Mouse (Mus musculus): ENCODE measurements around the gene Galnt2. TPM values are rescaled to one million over a fixed set of nuclear protein-coding genes. Genes with fewer than 3 reads are reported as not detected.

Gene Galnt2
- polyA plus RNA-seq, 1 experiment: 11.5 TPM

GRCm38 (mm10) chr8:124303211-124303902 is 72.2 kb downstream of the Galnt2 start:
- Histone ChIP-seq H3K4me3 (replicated peaks; ENCODE audit: control insufficient read depth, low read depth, low read length) (no peak overlapping the region), H3K4me1 (ENCODE audit: control insufficient read depth, insufficient read depth, low read length) (peaks cover 5% of the 10 kb centered on the region), H3K27ac (ENCODE audit: control insufficient read depth, insufficient read depth, low read depth, low read length, poor library complexity) (no peak overlapping the region)
- WGBS: 85% methylated on average over 15 of the region's 15 CpGs
- no peak for TF ChIP-seq POLR2A (IDR thresholded peaks at IDR 0.05; ENCODE audit: borderline replicate concordance, control insufficient read depth, low read depth, low read length)
- no peak for TF ChIP-seq CTCF (IDR thresholded peaks at IDR 0.05; ENCODE audit: control insufficient read depth, insufficient read depth, low read length)

GRCm38 (mm10) chr8:124304141-124304540 is 73.0 kb downstream of the Galnt2 start:
- no peak for TF ChIP-seq POLR2A (IDR thresholded peaks at IDR 0.05; ENCODE audit: borderline replicate concordance, control insufficient read depth, low read depth, low read length)
- TF ChIP-seq CTCF (IDR thresholded peaks at IDR 0.05; ENCODE audit: control insufficient read depth, insufficient read depth, low read length): no peak
- WGBS: 63% methylated on average over 4 of the region's 4 CpGs
- Histone ChIP-seq H3K4me1 (ENCODE audit: control insufficient read depth, insufficient read depth, low read length) (peaks cover 5% of the 10 kb centered on the region), H3K27ac (ENCODE audit: control insufficient read depth, insufficient read depth, low read depth, low read length, poor library complexity) (no peak overlapping the region), H3K4me3 (replicated peaks; ENCODE audit: control insufficient read depth, low read depth, low read length) (no peak overlapping the region)

DNA sequence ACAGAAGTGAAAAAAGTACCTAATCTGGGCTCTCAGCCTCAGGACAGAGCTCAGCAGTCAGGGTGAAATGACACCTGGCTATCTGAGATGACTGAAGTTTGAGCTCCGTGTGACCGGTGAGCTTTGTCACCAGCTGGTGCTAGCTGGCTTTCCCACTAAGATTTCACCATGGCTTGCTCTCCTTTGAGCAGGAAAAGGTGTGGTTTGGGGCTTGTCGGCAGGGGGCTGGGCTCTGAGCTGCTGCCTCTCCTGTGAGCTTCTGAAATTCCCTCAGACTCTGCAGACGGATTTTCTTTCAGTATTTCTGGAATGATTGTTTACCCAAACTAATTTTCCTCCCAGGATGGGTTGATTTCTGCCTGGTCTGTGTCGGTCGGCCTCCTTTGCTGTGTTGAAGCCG is 75.4 kb downstream of the Galnt2 start:
- no peak for TF ChIP-seq POLR2A (IDR thresholded peaks at IDR 0.05; ENCODE audit: borderline replicate concordance, control insufficient read depth, low read depth, low read length)
- no peak for TF ChIP-seq CTCF (IDR thresholded peaks at IDR 0.05; ENCODE audit: control insufficient read depth, insufficient read depth, low read length)
- Histone ChIP-seq H3K4me3 (replicated peaks; ENCODE audit: control insufficient read depth, low read depth, low read length) (no peak overlapping the region), H3K27ac (ENCODE audit: control insufficient read depth, insufficient read depth, low read depth, low read length, poor library complexity) (no peak overlapping the region), H3K4me1 (ENCODE audit: control insufficient read depth, insufficient read depth, low read length) (peaks cover 5% of the 10 kb centered on the region)
- 25% methylated on average over 7 of the region's 7 CpGs for WGBS

DNA sequence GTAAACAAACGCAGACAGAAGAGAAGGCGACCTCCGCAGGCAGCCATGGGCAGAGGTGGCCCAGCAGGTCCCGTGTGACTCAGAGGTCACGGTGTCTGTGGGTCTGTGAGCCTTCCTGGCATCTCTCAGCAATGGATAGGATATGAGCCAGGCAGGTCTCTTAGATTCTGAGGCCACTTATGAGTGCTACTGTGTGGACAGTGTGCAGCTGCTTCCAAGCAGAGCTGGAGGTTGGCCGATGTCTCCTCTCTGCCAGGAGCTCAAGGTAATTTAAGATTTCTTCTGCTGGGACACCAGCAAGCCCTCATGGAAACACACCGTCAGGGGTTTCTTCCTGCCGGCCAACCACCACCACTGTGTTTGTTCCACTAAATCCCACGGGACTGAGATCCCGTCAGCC is 76.5 kb downstream of the Galnt2 start:
- Histone ChIP-seq H3K27ac (ENCODE audit: control insufficient read depth, insufficient read depth, low read depth, low read length, poor library complexity) (no peak overlapping the region), H3K4me1 (ENCODE audit: control insufficient read depth, insufficient read depth, low read length) (peaks cover 4% of the 10 kb centered on the region), H3K4me3 (replicated peaks; ENCODE audit: control insufficient read depth, low read depth, low read length) (no peak overlapping the region)
- WGBS: 94% methylated on average over 10 of the region's 10 CpGs
- no peak for TF ChIP-seq POLR2A (IDR thresholded peaks at IDR 0.05; ENCODE audit: borderline replicate concordance, control insufficient read depth, low read depth, low read length)
- TF ChIP-seq CTCF (IDR thresholded peaks at IDR 0.05; ENCODE audit: control insufficient read depth, insufficient read depth, low read length): no peak

DNA sequence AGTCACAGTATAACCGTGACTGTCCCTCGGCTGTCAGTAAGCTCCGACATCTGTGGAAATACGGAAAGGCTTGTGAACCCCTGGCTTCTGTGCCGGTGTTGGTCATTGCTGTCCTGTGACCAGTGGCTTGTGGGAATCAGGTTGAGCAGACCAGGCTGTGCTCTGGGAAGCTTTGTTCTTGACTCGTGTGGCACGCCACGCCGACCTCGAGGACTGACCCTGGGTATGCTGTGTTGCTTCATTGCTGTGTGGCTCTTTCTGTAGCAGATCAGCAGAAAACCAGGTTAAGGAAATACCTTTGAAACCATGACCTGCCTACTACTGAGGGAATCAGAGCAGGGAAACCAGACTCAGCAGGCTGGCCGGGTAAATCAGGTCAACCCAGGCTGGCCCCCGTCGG is 79.3 kb downstream of the Galnt2 start:
- TF ChIP-seq POLR2A (IDR thresholded peaks at IDR 0.05; ENCODE audit: borderline replicate concordance, control insufficient read depth, low read depth, low read length) (no peak), CTCF (IDR thresholded peaks at IDR 0.05; ENCODE audit: control insufficient read depth, insufficient read depth, low read length) (no peak)
- no peak overlapping the region for H3K27ac ChIP-seq (ENCODE audit: control insufficient read depth, insufficient read depth, low read depth, low read length, poor library complexity)
- H3K4me1 ChIP-seq (ENCODE audit: control insufficient read depth, insufficient read depth, low read length): peaks cover 1% of the 10 kb centered on the region
- H3K4me3 ChIP-seq (replicated peaks; ENCODE audit: control insufficient read depth, low read depth, low read length): no peak overlapping the region
- WGBS: 86% methylated on average over 13 of the region's 13 CpGs

GRCm38 (mm10) chr8:124311111-124311510 is 79.9 kb downstream of the Galnt2 start:
- Histone ChIP-seq H3K4me3 (replicated peaks; ENCODE audit: control insufficient read depth, low read depth, low read length) (no peak overlapping the region), H3K27ac (ENCODE audit: control insufficient read depth, insufficient read depth, low read depth, low read length, poor library complexity) (no peak overlapping the region), H3K4me1 (ENCODE audit: control insufficient read depth, insufficient read depth, low read length) (no peaks in the 10 kb centered on the region)
- TF ChIP-seq CTCF (IDR thresholded peaks at IDR 0.05; ENCODE audit: control insufficient read depth, insufficient read depth, low read length): no peak
- TF ChIP-seq POLR2A (IDR thresholded peaks at IDR 0.05; ENCODE audit: borderline replicate concordance, control insufficient read depth, low read depth, low read length): no peak
- 92% methylated on average over 6 of the region's 6 CpGs for WGBS

GRCm38 (mm10) chr8:124311723-124312122 is 80.5 kb downstream of the Galnt2 start:
- no peak overlapping the region for H3K27ac ChIP-seq (ENCODE audit: control insufficient read depth, insufficient read depth, low read depth, low read length, poor library complexity)
- H3K4me3 ChIP-seq (replicated peaks; ENCODE audit: control insufficient read depth, low read depth, low read length): no peak overlapping the region
- H3K4me1 ChIP-seq (ENCODE audit: control insufficient read depth, insufficient read depth, low read length): no peaks in the 10 kb centered on the region
- 93% methylated on average over 17 of the region's 17 CpGs for WGBS
- no peak for TF ChIP-seq POLR2A (IDR thresholded peaks at IDR 0.05; ENCODE audit: borderline replicate concordance, control insufficient read depth, low read depth, low read length)
- TF ChIP-seq CTCF (IDR thresholded peaks at IDR 0.05; ENCODE audit: control insufficient read depth, insufficient read depth, low read length): no peak

- Histone ChIP-seq H3K4me3 (replicated peaks; ENCODE audit: control insufficient read depth, low read depth, low read length) (no peak overlapping the region), H3K27ac (ENCODE audit: control insufficient read depth, insufficient read depth, low read depth, low read length, poor library complexity) (no peak overlapping the region), H3K4me1 (ENCODE audit: control insufficient read depth, insufficient read depth, low read length) (no peaks in the 10 kb centered on the region; the same call in 1 of the 2 replicates)
- TF ChIP-seq CTCF (IDR thresholded peaks at IDR 0.05; ENCODE audit: control insufficient read depth, insufficient read depth, low read length): no peak
- no peak for TF ChIP-seq POLR2A (IDR thresholded peaks at IDR 0.05; ENCODE audit: borderline replicate concordance, control insufficient read depth, low read depth, low read length)
- 77% methylated on average over 10 of the region's 10 CpGs for WGBS
Observed at GRCm38 (mm10) chr8:124312228-124312627, 81.0 kb downstream of the Galnt2 start.

All from bone marrow, adult 2 months (tissue).